Comparison of ENCODE assay signal across 18 mouse cellular contexts in the genomic region with DNA sequence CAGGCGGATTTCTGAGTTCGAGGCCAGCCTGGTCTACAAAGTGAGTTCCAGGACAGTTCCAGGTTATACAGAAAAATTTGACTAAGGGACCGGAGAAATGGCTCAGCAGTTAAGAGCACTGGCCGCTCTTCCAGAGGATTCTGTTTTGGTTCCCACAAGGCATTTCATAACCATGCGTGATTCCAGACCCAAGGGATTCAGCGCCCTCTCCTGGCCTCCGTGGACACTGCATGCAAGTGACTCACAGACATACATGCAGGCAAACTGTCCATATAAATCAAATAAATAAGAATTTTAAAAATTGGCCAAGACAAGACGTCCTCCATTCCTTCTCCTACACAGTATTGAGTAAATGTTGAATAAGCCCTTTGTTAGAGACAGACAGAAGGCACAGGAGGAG. TPM values are rescaled to one million over a fixed set of nuclear protein-coding genes. Genes with fewer than 3 reads are reported as not detected.
DNase-seq lines count a peak whose midpoint lies in the region; ATAC-seq and TF ChIP-seq lines count a peak whose summit lies in the region.
"Had no signal": no experiment of that assay in that cellular context is flagged by ENCODE, and none has a peak within 500 bp of the region (broad histone marks: within the 10 kb centered on the region; RNA-seq: fewer than 3 reads in every experiment).

No protein-coding gene starts in this region.

- no peaks in the 10 kb centered on the region for H3K4me1 ChIP-seq in cerebellum, adult 2 months (ENCODE audit: control insufficient read depth, insufficient read depth, low read length)
- no peaks in the 10 kb centered on the region for H3K4me1 ChIP-seq in liver, embryonic 12.5 days
- H3K4me1 ChIP-seq: embryonic facial prominence, embryonic 13.5 days; forebrain, embryonic 10.5 days; heart, embryonic 15.5 days; hindbrain, embryonic 10.5 days; limb, embryonic 15.5 days had no signal

- no peak for DNase-seq in cerebellum, adult 2 months
- no peak for DNase-seq in cerebellum, adult 9-11 months
- DNase-seq in liver, result peak; percentile 17
- DNase-seq in NIH3T3 (ENCODE audit: low read depth), result peak; percentile 36
- peak; percentile 5 for DNase-seq in induced T-regulatory cell, adult 2 months (ENCODE audit: low read depth)
- no peak for DNase-seq in spleen, postnatal 14 days (ENCODE audit: low spot score in 2 of 2)
- DNase-seq in layer of hippocampus, postnatal 25 days (ENCODE audit: extremely low spot score in 1 of 2, low spot score in 1 of 2), result no peak
- DNase-seq: cerebellum, adult 11-12 months; kidney, adult 2 months; midbrain, embryonic 14.5 days; thymus, adult 18-20 months had no signal

- H3K4me3 ChIP-seq in cerebellum, adult 2 months (replicated peaks; ENCODE audit: insufficient read depth, low read depth, low read length), result no peak overlapping the region
- H3K4me3 ChIP-seq in liver, embryonic 12.5 days, result no peak overlapping the region
- H3K4me3 ChIP-seq: embryonic facial prominence, embryonic 13.5 days; forebrain, embryonic 10.5 days; heart, embryonic 15.5 days; hindbrain, embryonic 10.5 days; limb, embryonic 15.5 days had no signal

- TF ChIP-seq CTCF in cerebellum, adult 2 months (IDR thresholded peaks at IDR 0.05; ENCODE audit: borderline replicate concordance, insufficient read depth, low read depth, low read length), result 0 out of 2 replicates have a peak, but pooled peaks have one; percentile 4

- ATAC-seq in liver, embryonic 12.5 days, result no peak

- no peaks in the 10 kb centered on the region for H3K27me3 ChIP-seq in cerebellum, adult 2 months (ENCODE audit: control insufficient read depth, insufficient read depth, low read length)
- H3K27me3 ChIP-seq in liver, embryonic 12.5 days (replicated peaks), result no peaks in the 10 kb centered on the region
- H3K27me3 ChIP-seq: embryonic facial prominence, embryonic 13.5 days; heart, embryonic 15.5 days; limb, embryonic 15.5 days had no signal

- no peak overlapping the region for H3K9ac ChIP-seq in liver, embryonic 12.5 days
- H3K9ac ChIP-seq: embryonic facial prominence, embryonic 13.5 days; heart, embryonic 15.5 days; limb, embryonic 15.5 days had no signal

- WGBS in cerebellum, adult 2 months, result 92% methylated on average over 8 of the region's 8 CpGs
- WGBS in liver, embryonic 12.5 days (ENCODE audit: insufficient replicate concordance), result 76% methylated on average over 8 of the region's 8 CpGs

- H3K9me3 ChIP-seq in liver, embryonic 12.5 days (replicated peaks), result peaks cover 9% of the 10 kb centered on the region

- H3K4me2 ChIP-seq in liver, embryonic 12.5 days, result no peak overlapping the region
- H3K4me2 ChIP-seq: embryonic facial prominence, embryonic 13.5 days; heart, embryonic 15.5 days; limb, embryonic 15.5 days had no signal

- no peak for TF ChIP-seq POLR2A in cerebellum, adult 2 months (IDR thresholded peaks at IDR 0.05; ENCODE audit: borderline replicate concordance, insufficient read depth, low read length)

- H3K27ac ChIP-seq in cerebellum, adult 2 months (ENCODE audit: insufficient read depth, low read length), result no peak overlapping the region
- no peak overlapping the region for H3K27ac ChIP-seq in liver, embryonic 12.5 days
- H3K27ac ChIP-seq: embryonic facial prominence, embryonic 13.5 days; forebrain, embryonic 10.5 days; heart, embryonic 15.5 days; hindbrain, embryonic 10.5 days; limb, embryonic 15.5 days; macrophage had no signal

- H3K36me3 ChIP-seq in liver, embryonic 12.5 days, result peaks cover 53% of the 10 kb centered on the region

RNA-seq across cellular contexts. Expression of a gene that starts 53.7 kb away (rescaled TPM):
- polyA plus RNA-seq in cerebellum, adult 2 months (2012; rRNA removed), result 7.8 and 8.3 TPM in 2 replicates
- 7.5 and 8.4 TPM in 2 replicates for polyA plus RNA-seq in liver, embryonic 12.5 days (2016; fragmentation: Nextera tagmentation; extraction: Ambion mirVana)
- total RNA-seq in layer of hippocampus, postnatal 25 days (2021), result 10 to 100 TPM; 12.3 to 14.5 TPM

Comparison
In these comparisons a context has a peak if more than half of its experiments do, and no peak if none do; other contexts are left out.
1. DNase-seq: peak in liver (single experiment), NIH3T3 (single experiment) and induced T-regulatory cell, adult 2 months (single experiment); none in cerebellum, adult 2 months (0 of 2), cerebellum, adult 9-11 months (single experiment), spleen, postnatal 14 days (0 of 2) and layer of hippocampus, postnatal 25 days (0 of 2).